Mouse (Mus musculus): Measurements from ENCODE around the gene Kif24. TPM values are rescaled to one million over a fixed set of nuclear protein-coding genes. Genes with fewer than 3 reads are reported as not detected.

The Kif24 gene
- 3.5 TPM for polyA plus RNA-seq (2021)

- CTCF ChIA-PET = interaction anchor here (1.0 to 2.7 kb wide), 3 partner anchors 59 to 242 kb away, joined by 3 to 9 read pairs (median 5); no protein-coding TSS in a partner anchor
- POLR2A ChIA-PET = interaction anchor here (0.6 kb wide), 1 partner anchor 554 kb away, joined by 3 read pairs; no protein-coding TSS in a partner anchor
- peak; percentile 99 for ATAC-seq
- in situ Hi-C loops (cut with MboI; ENCODE audit: low pct_unique_long_range_greater_than_20kb) = loop anchor here (5.0 kb wide), 2 partner anchors 43 to 148 kb away; no protein-coding TSS in a partner anchor
- no peak for TF ChIP-seq CTCF (IDR thresholded peaks at IDR 0.05)
- peak; percentile 89 for DNase-seq (ENCODE audit: low read depth, low spot score)
- H3K27me3 ChIP-seq = no peaks in the 10 kb centered on the region
Measured at GRCm38 (mm10) chr4:41464345-41465286, at the start of gene Kif24, which contains the start of gene Nudt2. TSS of gene Kif24 (minus strand) at chr4:41464887. TSS of gene Nudt2 (plus strand) at chr4:41465151.

GRCm38 (mm10) chr4:41513714-41514113, 49.0 kb upstream of the Kif24 start:
- CTCF ChIA-PET = interaction anchor here (1.4 to 1.7 kb wide), 2 partner anchors 9 to 45 kb away, joined by 3 to 4 read pairs; no protein-coding TSS in a partner anchor
- ATAC-seq (no peak), DNase-seq (ENCODE audit: low read depth, low spot score) (no peak)
- no peaks in the 10 kb centered on the region for H3K27me3 ChIP-seq
- no peak for TF ChIP-seq CTCF (IDR thresholded peaks at IDR 0.05)
- POLR2A ChIA-PET = interaction anchor here (0.6 kb wide), 1 partner anchor 31 kb away, joined by 3 read pairs; no protein-coding TSS in a partner anchor
- in situ Hi-C loops (cut with MboI; ENCODE audit: low pct_unique_long_range_greater_than_20kb) = no loop called here

- POLR2A ChIA-PET = no interaction called here
- no peak for ATAC-seq
- H3K27me3 ChIP-seq = no peaks in the 10 kb centered on the region
- CTCF ChIA-PET = interaction anchor here (1.4 to 1.7 kb wide), 2 partner anchors 9 to 45 kb away, joined by 3 to 4 read pairs; no protein-coding TSS in a partner anchor
- no peak for TF ChIP-seq CTCF (IDR thresholded peaks at IDR 0.05)
- in situ Hi-C loops (cut with MboI; ENCODE audit: low pct_unique_long_range_greater_than_20kb) = no loop called here
- DNase-seq (ENCODE audit: low read depth, low spot score) = no peak
Measured at GRCm38 (mm10) chr4:41513309-41513708, 48.6 kb upstream of the Kif24 start.

- POLR2A ChIA-PET = interaction anchor here (0.6 kb wide), 1 partner anchor 13 kb away, joined by 3 read pairs; no protein-coding TSS in a partner anchor
- no peak for TF ChIP-seq CTCF (IDR thresholded peaks at IDR 0.05)
- ATAC-seq (no peak), DNase-seq (ENCODE audit: low read depth, low spot score) (no peak)
- no peaks in the 10 kb centered on the region for H3K27me3 ChIP-seq
- CTCF ChIA-PET = interaction anchor here (1.0 to 2.1 kb wide), 4 partner anchors 14 to 206 kb away, joined by 3 to 7 read pairs (median 4); no protein-coding TSS in a partner anchor
- in situ Hi-C loops (cut with MboI; ENCODE audit: low pct_unique_long_range_greater_than_20kb) = loop anchor here (5.0 kb wide), 1 partner anchor 41 kb away; the partner anchor contains the start of gene Nudt2
Measured at GRCm38 (mm10) chr4:41507998-41508397, 43.3 kb upstream of the Kif24 start.

GRCm38 (mm10) chr4:41507326-41507924, 42.7 kb upstream of the Kif24 start:
- CTCF ChIA-PET = interaction anchor here (1.1 to 2.1 kb wide), 3 partner anchors 14 to 39 kb away, joined by 3 to 7 read pairs (median 4); no protein-coding TSS in a partner anchor
- no peaks in the 10 kb centered on the region for H3K27me3 ChIP-seq
- POLR2A ChIA-PET = interaction anchor here (0.6 kb wide), 2 partner anchors 12 to 36 kb away, joined by 3 to 6 read pairs; no protein-coding TSS in a partner anchor
- TF ChIP-seq CTCF (IDR thresholded peaks at IDR 0.05) = no peak
- in situ Hi-C loops (cut with MboI; ENCODE audit: low pct_unique_long_range_greater_than_20kb) = loop anchor here (5.0 kb wide), 1 partner anchor 40 kb away; the partner anchor contains the start of gene Nudt2
- ATAC-seq (no peak), DNase-seq (ENCODE audit: low read depth, low spot score) (no peak)

GRCm38 (mm10) chr4:41506906-41507305, 42.2 kb upstream of the Kif24 start:
- DNase-seq (ENCODE audit: low read depth, low spot score) = no peak
- ATAC-seq = no peak
- ChIA-PET CTCF (interaction anchor here (1.5 to 2.1 kb wide), 2 partner anchors 16 to 38 kb away, joined by 4 to 7 read pairs; no protein-coding TSS in a partner anchor), POLR2A (interaction anchor here (0.6 kb wide), 1 partner anchor 37 kb away, joined by 6 read pairs; no protein-coding TSS in a partner anchor)
- in situ Hi-C loops (cut with MboI; ENCODE audit: low pct_unique_long_range_greater_than_20kb) = loop anchor here (5.0 kb wide), 1 partner anchor 40 kb away; the partner anchor contains the start of gene Nudt2
- TF ChIP-seq CTCF (IDR thresholded peaks at IDR 0.05) = no peak
- H3K27me3 ChIP-seq = no peaks in the 10 kb centered on the region

- DNase-seq (ENCODE audit: low read depth, low spot score) = no peak
Measured at GRCm38 (mm10) chr4:41506156-41506555, 41.5 kb upstream of the Kif24 start.

GRCm38 (mm10) chr4:41505131-41505551, 40.5 kb upstream of the Kif24 start:
- in situ Hi-C loops (cut with MboI; ENCODE audit: low pct_unique_long_range_greater_than_20kb) = loop anchor here (5.0 kb wide), 1 partner anchor 38 kb away; the partner anchor contains the start of gene Nudt2
- no peak for DNase-seq (ENCODE audit: low read depth, low spot score)
- no peak for ATAC-seq
- no peaks in the 10 kb centered on the region for H3K27me3 ChIP-seq
- CTCF ChIA-PET = interaction anchor here (1.6 to 1.7 kb wide), 2 partner anchors 17 to 37 kb away, joined by 6 read pairs; no protein-coding TSS in a partner anchor
- TF ChIP-seq CTCF (IDR thresholded peaks at IDR 0.05) = no peak
- POLR2A ChIA-PET = no interaction called here

More at GRCm38 (mm10) chr4:41506156-41506555, 41.5 kb upstream of the Kif24 start:
- no peak for TF ChIP-seq CTCF (IDR thresholded peaks at IDR 0.05)
- ChIA-PET CTCF (no interaction called here), POLR2A (no interaction called here)
- no peak for ATAC-seq
- in situ Hi-C loops (cut with MboI; ENCODE audit: low pct_unique_long_range_greater_than_20kb) = loop anchor here (5.0 kb wide), 1 partner anchor 39 kb away; the partner anchor contains the start of gene Nudt2
- H3K27me3 ChIP-seq = no peaks in the 10 kb centered on the region

- DNase-seq (ENCODE audit: low read depth, low spot score) (no peak), ATAC-seq (no peak)
- CTCF ChIA-PET = interaction anchor here (0.9 to 1.7 kb wide), 4 partner anchors 18 to 203 kb away, joined by 3 to 6 read pairs (median 5); no protein-coding TSS in a partner anchor
- TF ChIP-seq CTCF (IDR thresholded peaks at IDR 0.05) = no peak
- H3K27me3 ChIP-seq = no peaks in the 10 kb centered on the region
- POLR2A ChIA-PET = no interaction called here
- in situ Hi-C loops (cut with MboI; ENCODE audit: low pct_unique_long_range_greater_than_20kb) = no loop called here
Measured at GRCm38 (mm10) chr4:41504325-41504724, 39.6 kb upstream of the Kif24 start.

Measured in Patski (cell line).